Mouse (Mus musculus): ENCODE measurements around the gene Tcirg1. TPM values are rescaled to one million over a fixed set of nuclear protein-coding genes. Genes with fewer than 3 reads are reported as not detected.

Gene Tcirg1
- polyA plus RNA-seq, 1 experiment from 2014 or later, result 18.7 TPM

- Histone ChIP-seq H3K4me3 (no peak overlapping the region), H3K4me1 (peaks cover 27% of the 10 kb centered on the region), H3K9ac (replicated peaks) (no peak overlapping the region), H3K27me3 (peaks cover 19% of the 10 kb centered on the region), H3K4me2 (replicated peaks) (no peak overlapping the region), H3K27ac (replicated peaks) (no peak overlapping the region), H3K9me3 (no peaks in the 10 kb centered on the region), H3K36me3 (peaks cover 33% of the 10 kb centered on the region)
- no peak for ATAC-seq (ENCODE audit: low FRiP score, low read depth)
- WGBS, result 85% methylated on average over 8 of the region's 8 CpGs
Observed at GRCm38 (mm10) chr19:3907876-3908660, 1.1 kb upstream of the Tcirg1 start.

- WGBS, result 43% methylated on average over 10 of the region's 10 CpGs
- Histone ChIP-seq H3K36me3 (peaks cover 31% of the 10 kb centered on the region), H3K4me1 (peaks cover 18% of the 10 kb centered on the region), H3K27me3 (peaks cover 19% of the 10 kb centered on the region), H3K9ac (replicated peaks) (peak overlapping the region; percentile 52; the same call in 1 of the 2 replicates), H3K4me2 (replicated peaks) (peak overlapping the region; percentile 67), H3K4me3 (peak overlapping the region; percentile 45), H3K27ac (replicated peaks) (no peak overlapping the region), H3K9me3 (no peaks in the 10 kb centered on the region)
- no peak for ATAC-seq (ENCODE audit: low FRiP score, low read depth)
Observed at GRCm38 (mm10) chr19:3906326-3906725, 607 bp downstream of the Tcirg1 start.

GRCm38 (mm10) chr19:3905261-3905969 lies 1.5 kb downstream of the Tcirg1 start:
- WGBS, result 50% methylated on average over 6 of the region's 6 CpGs
- Histone ChIP-seq H3K9ac (replicated peaks) (no peak overlapping the region), H3K4me2 (replicated peaks) (no peak overlapping the region; the same call in 1 of the 2 replicates), H3K9me3 (no peaks in the 10 kb centered on the region), H3K4me3 (no peak overlapping the region), H3K4me1 (peaks cover 18% of the 10 kb centered on the region), H3K36me3 (peaks cover 24% of the 10 kb centered on the region), H3K27ac (replicated peaks) (no peak overlapping the region), H3K27me3 (peaks cover 19% of the 10 kb centered on the region)
- ATAC-seq (ENCODE audit: low FRiP score, low read depth), result no peak

GRCm38 (mm10) chr19:3904363-3904675 lies 2.6 kb downstream of the Tcirg1 start:
- H3K4me1 ChIP-seq, result peaks cover 18% of the 10 kb centered on the region
- no peak overlapping the region for H3K4me3 ChIP-seq
- peaks cover 13% of the 10 kb centered on the region; the same call in 1 of the 2 replicates for H3K36me3 ChIP-seq
- 69% methylated on average over 10 of the region's 10 CpGs for WGBS
- peaks cover 19% of the 10 kb centered on the region for H3K27me3 ChIP-seq
- no peak overlapping the region for H3K27ac ChIP-seq (replicated peaks)
- no peak overlapping the region for H3K4me2 ChIP-seq (replicated peaks)
- H3K9ac ChIP-seq (replicated peaks), result no peak overlapping the region
- H3K9me3 ChIP-seq, result no peaks in the 10 kb centered on the region
- ATAC-seq (ENCODE audit: low FRiP score, low read depth), result no peak

- Histone ChIP-seq H3K4me1 (peaks cover 18% of the 10 kb centered on the region), H3K36me3 (peaks cover 8% of the 10 kb centered on the region; the same call in 1 of the 2 replicates), H3K9me3 (no peaks in the 10 kb centered on the region), H3K4me3 (no peak overlapping the region), H3K27ac (replicated peaks) (no peak overlapping the region), H3K4me2 (replicated peaks) (no peak overlapping the region), H3K9ac (replicated peaks) (no peak overlapping the region), H3K27me3 (peaks cover 19% of the 10 kb centered on the region)
- no peak for ATAC-seq (ENCODE audit: low FRiP score, low read depth)
- 53% methylated on average over 25 of the region's 25 CpGs for WGBS
Observed at GRCm38 (mm10) chr19:3903648-3904362, 3.1 kb downstream of the Tcirg1 start.

GRCm38 (mm10) chr19:3902966-3903365 lies 4.0 kb downstream of the Tcirg1 start:
- peaks cover 19% of the 10 kb centered on the region for H3K27me3 ChIP-seq
- no peak overlapping the region for H3K27ac ChIP-seq (replicated peaks)
- no peaks in the 10 kb centered on the region for H3K9me3 ChIP-seq
- H3K36me3 ChIP-seq, result no peaks in the 10 kb centered on the region
- peaks cover 18% of the 10 kb centered on the region for H3K4me1 ChIP-seq
- no peak overlapping the region for H3K9ac ChIP-seq (replicated peaks)
- H3K4me3 ChIP-seq, result no peak overlapping the region
- 72% methylated on average over 12 of the region's 12 CpGs for WGBS
- no peak overlapping the region for H3K4me2 ChIP-seq (replicated peaks)
- ATAC-seq (ENCODE audit: low FRiP score, low read depth), result no peak

GRCm38 (mm10) chr19:3899618-3900017 lies 7.3 kb downstream of the Tcirg1 start:
- no peak overlapping the region for H3K4me2 ChIP-seq (replicated peaks)
- H3K4me3 ChIP-seq, result no peak overlapping the region
- H3K27ac ChIP-seq (replicated peaks), result no peak overlapping the region
- H3K9me3 ChIP-seq, result no peaks in the 10 kb centered on the region
- H3K9ac ChIP-seq (replicated peaks), result no peak overlapping the region
- ATAC-seq (ENCODE audit: low FRiP score, low read depth), result no peak
- WGBS, result 95% methylated on average over 4 of the region's 4 CpGs
- peaks cover 28% of the 10 kb centered on the region for H3K36me3 ChIP-seq
- H3K27me3 ChIP-seq, result no peaks in the 10 kb centered on the region
- H3K4me1 ChIP-seq, result peaks cover 11% of the 10 kb centered on the region

- 80% methylated on average over 7 of the region's 7 CpGs for WGBS
- peaks cover 34% of the 10 kb centered on the region for H3K36me3 ChIP-seq
Observed at GRCm38 (mm10) chr19:3898952-3899351, 8.0 kb downstream of the Tcirg1 start.

GRCm38 (mm10) chr19:3897557-3897956 lies 9.4 kb downstream of the Tcirg1 start:
- H3K36me3 ChIP-seq, result peaks cover 48% of the 10 kb centered on the region
- H3K9ac ChIP-seq (replicated peaks), result no peak overlapping the region
- no peaks in the 10 kb centered on the region for H3K9me3 ChIP-seq
- H3K4me1 ChIP-seq, result peaks cover 11% of the 10 kb centered on the region
- no peak overlapping the region for H3K27ac ChIP-seq (replicated peaks)
- H3K27me3 ChIP-seq, result no peaks in the 10 kb centered on the region
- no peak for ATAC-seq (ENCODE audit: low FRiP score, low read depth)
- H3K4me2 ChIP-seq (replicated peaks), result no peak overlapping the region
- H3K4me3 ChIP-seq, result no peak overlapping the region
- WGBS, result 96% methylated on average over 5 of the region's 5 CpGs

More at GRCm38 (mm10) chr19:3898952-3899351, 8.0 kb downstream of the Tcirg1 start:
- no peaks in the 10 kb centered on the region for H3K9me3 ChIP-seq
- no peak overlapping the region for H3K9ac ChIP-seq (replicated peaks)
- ATAC-seq (ENCODE audit: low FRiP score, low read depth), result no peak
- no peak overlapping the region for H3K4me3 ChIP-seq
- no peaks in the 10 kb centered on the region for H3K27me3 ChIP-seq
- peaks cover 11% of the 10 kb centered on the region for H3K4me1 ChIP-seq
- no peak overlapping the region for H3K4me2 ChIP-seq (replicated peaks)
- no peak overlapping the region for H3K27ac ChIP-seq (replicated peaks)

- H3K9me3 ChIP-seq, result no peaks in the 10 kb centered on the region
- 91% methylated on average over 10 of the region's 10 CpGs for WGBS
Observed at GRCm38 (mm10) chr19:3896208-3896607, 10.7 kb downstream of the Tcirg1 start.

GRCm38 (mm10) chr19:3895171-3895631 lies 11.7 kb downstream of the Tcirg1 start:
- H3K4me3 ChIP-seq, result no peak overlapping the region
- 21% methylated on average over 3 of the region's 3 CpGs for WGBS
- H3K9ac ChIP-seq (replicated peaks), result no peak overlapping the region
- no peaks in the 10 kb centered on the region for H3K27me3 ChIP-seq
- no peak overlapping the region for H3K4me2 ChIP-seq (replicated peaks)
- H3K27ac ChIP-seq (replicated peaks), result peak overlapping the region; percentile 69
- peaks cover 11% of the 10 kb centered on the region for H3K4me1 ChIP-seq
- H3K36me3 ChIP-seq, result peaks cover 71% of the 10 kb centered on the region
- H3K9me3 ChIP-seq, result no peaks in the 10 kb centered on the region
- ATAC-seq (ENCODE audit: low FRiP score, low read depth), result 0 out of 2 replicates have a peak, but pooled peaks have one; percentile 16

More at GRCm38 (mm10) chr19:3896208-3896607, 10.7 kb downstream of the Tcirg1 start:
- Histone ChIP-seq H3K36me3 (peaks cover 61% of the 10 kb centered on the region), H3K9ac (replicated peaks) (no peak overlapping the region), H3K4me3 (no peak overlapping the region), H3K4me1 (peaks cover 11% of the 10 kb centered on the region), H3K27ac (replicated peaks) (peak overlapping the region; percentile 69), H3K27me3 (no peaks in the 10 kb centered on the region), H3K4me2 (replicated peaks) (no peak overlapping the region)
- no peak for ATAC-seq (ENCODE audit: low FRiP score, low read depth)

GRCm38 (mm10) chr19:3894294-3894693 lies 12.6 kb downstream of the Tcirg1 start:
- no peaks in the 10 kb centered on the region for H3K27me3 ChIP-seq
- peak overlapping the region; percentile 69 for H3K27ac ChIP-seq (replicated peaks)
- H3K4me1 ChIP-seq, result peaks cover 11% of the 10 kb centered on the region
- no peak overlapping the region for H3K4me2 ChIP-seq (replicated peaks)
- peaks cover 80% of the 10 kb centered on the region for H3K36me3 ChIP-seq
- H3K9ac ChIP-seq (replicated peaks), result no peak overlapping the region
- 89% methylated on average over 2 of the region's 2 CpGs for WGBS
- ATAC-seq (ENCODE audit: low FRiP score, low read depth), result no peak
- H3K9me3 ChIP-seq, result no peaks in the 10 kb centered on the region
- H3K4me3 ChIP-seq, result no peak overlapping the region
